Mouse (Mus musculus) right cerebral cortex, postnatal 10 days (tissue): Measurements from ENCODE around the gene Cntnap1.
A peak's percentile ranks its signal among the peaks of the same experiment; 100 is the strongest.

ENCODE experiments used
- DNase-seq, 2 experiments: peaks; one replicate each; pipeline ENCODE4 v3.0.0; 2021; ENCODE audit warnings: low spot score in 2 of 2

Gene Cntnap1

DNA sequence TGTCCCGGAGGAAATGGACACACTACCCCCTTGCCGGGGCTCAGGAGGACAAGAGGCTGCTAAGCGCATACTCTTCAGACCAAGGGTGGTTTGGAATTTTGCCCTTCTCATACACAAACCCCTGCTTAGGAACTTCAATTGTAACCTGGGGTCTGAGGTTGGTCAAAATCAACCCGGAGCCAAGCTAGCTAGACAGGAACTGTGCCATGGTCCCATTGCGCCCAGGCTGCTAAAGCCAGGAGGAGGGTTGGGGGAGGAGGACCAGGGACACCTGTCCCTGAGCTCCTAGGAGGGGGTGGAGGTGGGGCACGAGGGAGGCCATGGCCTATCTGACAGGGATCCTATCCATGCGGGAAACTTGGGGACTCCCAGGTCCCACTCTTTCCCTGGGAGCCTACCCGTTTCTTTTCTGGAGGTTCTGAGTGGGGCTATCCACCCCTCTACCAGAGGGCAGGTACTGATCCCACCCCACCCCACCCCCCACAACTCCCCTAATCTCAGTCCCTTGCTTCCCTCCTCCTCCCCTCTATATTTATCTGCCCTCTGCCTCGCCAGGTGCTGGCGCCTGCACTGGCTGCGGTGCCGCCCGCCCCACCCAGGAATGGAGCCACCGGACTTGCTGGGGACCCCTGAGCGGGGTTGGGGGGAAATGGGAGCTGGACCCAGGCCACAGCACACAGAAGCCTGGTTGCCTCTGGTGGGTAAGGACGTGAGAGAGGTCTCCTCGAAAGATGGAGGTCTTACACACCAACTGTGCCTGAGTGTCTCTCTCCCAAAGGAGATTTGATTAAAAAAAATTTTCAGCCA, 819 bp upstream of the Cntnap1 start:
- DNase-seq: no peak

DNA sequence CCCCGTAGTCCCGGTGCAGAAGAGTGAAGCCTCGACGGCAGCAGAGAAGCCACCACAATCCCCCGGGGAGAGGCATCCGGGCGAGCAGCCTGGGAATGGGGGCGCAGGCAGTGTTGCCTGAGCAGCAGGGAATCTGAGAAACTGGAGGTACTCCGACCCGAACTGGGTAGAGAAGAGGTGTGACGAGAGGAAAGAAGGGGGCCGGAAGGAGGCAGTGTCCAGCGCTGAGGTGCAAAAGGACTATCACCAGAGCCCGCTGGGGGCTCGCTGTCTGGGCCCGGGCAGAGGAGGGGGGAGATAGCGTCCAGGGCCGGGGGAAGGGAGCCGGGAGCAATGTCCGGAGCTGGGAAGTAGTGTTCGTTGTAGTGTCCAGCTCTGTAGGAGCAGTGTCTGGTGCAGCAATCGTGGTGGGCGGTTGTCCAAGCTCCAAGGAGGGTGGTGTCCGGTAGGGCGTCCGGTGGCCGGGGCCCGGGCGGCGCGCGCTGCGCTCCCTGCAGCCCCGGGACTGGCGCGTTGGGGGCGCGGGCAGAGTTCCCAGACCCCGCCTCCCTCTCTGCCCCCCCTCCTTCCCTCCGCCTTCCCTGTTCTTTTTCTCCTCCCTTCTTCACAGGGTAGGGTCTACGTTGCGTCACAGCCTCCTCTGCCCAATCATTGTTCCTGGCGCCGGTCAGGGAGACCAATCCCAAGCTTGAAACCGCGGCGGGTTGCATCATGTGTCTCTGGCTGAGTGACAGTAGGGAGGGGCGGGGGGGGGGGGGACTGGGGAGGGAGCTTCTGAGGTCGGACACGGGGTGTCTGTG, 688 bp downstream of the Cntnap1 start, which contains the start of gene Plekhh3:
Plekhh3 (minus strand) TSS at position 541 of the 800 bp plus-strand sequence.
- peak; percentile 98 to 99 for DNase-seq

- DNase-seq: peak; percentile 85 to 86
These were observed 1.6 kb downstream of the Cntnap1 start for GRCm38 (mm10) chr11:101171721-101172433.

- DNase-seq: no peak
These were observed 2.1 kb downstream of the Cntnap1 start for GRCm38 (mm10) chr11:101172434-101172815.

DNA sequence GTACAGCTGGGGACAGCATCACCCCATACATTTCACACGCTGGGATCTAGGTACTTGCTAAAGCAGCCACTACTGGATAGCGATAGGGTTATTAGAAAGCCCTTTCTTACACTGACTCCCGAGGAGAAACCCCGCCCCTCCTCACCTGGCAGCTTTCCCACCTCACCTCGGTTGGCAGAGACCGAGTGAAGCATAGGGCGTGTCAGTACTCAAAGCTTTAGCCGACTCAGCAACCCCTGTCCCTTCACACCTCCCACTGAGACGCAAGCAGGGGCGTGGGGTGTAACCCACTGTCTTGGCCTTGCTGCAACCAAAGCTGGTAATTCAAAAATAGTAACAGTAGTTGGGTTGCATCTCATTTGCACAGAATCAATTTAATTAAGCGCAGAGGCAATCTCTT, 2.8 kb downstream of the Cntnap1 start:
- no peak for DNase-seq

GRCm38 (mm10) chr11:101173631-101174388, 3.5 kb downstream of the Cntnap1 start:
- DNase-seq: peak; percentile 78 to 80

GRCm38 (mm10) chr11:101174389-101174745, 4.0 kb downstream of the Cntnap1 start:
- peak in 1 of 2 experiments; percentile 65 for DNase-seq

- no peak for DNase-seq
These were observed 4.7 kb downstream of the Cntnap1 start, which contains the start of gene Ccr10 for GRCm38 (mm10) chr11:101174851-101175628. TSS of gene Ccr10 (minus strand) at chr11:101175443.

GRCm38 (mm10) chr11:101175636-101176116, 5.4 kb downstream of the Cntnap1 start:
- DNase-seq: peak; percentile 72 to 79

GRCm38 (mm10) chr11:101176117-101176691, 5.9 kb downstream of the Cntnap1 start:
- DNase-seq: peak; percentile 60 to 69

DNA sequence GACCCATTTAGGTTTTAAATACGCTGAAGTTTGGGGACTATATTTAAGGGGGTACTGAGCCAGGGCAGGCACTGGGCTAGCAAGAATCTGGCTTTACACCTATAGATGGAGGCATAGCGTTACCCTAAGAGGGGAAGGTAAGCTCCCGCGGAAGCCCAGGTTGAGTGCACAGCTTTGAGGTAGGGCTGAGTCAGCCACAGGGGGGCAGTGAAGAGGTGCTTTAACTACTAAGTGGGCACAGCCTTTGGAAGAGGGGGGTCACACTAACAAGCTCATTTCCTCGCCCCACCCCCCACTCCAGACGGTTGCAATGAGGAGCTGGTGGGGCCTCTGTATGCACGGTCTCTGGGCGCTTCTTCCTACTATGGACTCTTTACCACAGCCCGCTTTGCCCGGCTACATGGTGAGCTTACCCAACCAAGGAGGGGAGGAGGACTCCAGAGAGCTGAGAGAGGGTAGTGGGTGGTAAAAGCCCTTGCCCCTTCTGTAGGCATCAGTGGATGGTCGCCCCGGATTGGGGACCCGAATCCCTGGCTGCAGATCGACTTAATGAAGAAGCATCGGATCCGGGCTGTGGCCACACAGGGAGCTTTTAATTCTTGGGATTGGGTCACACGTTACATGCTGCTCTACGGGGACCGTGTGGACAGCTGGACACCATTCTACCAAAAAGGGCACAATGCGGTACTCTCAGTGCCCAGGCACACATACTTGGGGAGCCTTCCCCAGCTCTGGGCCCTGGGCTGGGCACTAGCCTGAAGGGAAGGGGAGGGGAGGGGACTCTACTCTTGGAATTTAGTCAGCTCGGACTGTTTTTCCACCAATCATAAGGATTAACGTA, 6.8 kb downstream of the Cntnap1 start:
- peak; percentile 79 to 82 for DNase-seq

- no peak for DNase-seq
These were observed 8.0 kb downstream of the Cntnap1 start for GRCm38 (mm10) chr11:101178061-101179058.

- no peak for DNase-seq
These were observed 9.0 kb downstream of the Cntnap1 start for GRCm38 (mm10) chr11:101179306-101179705.

DNA sequence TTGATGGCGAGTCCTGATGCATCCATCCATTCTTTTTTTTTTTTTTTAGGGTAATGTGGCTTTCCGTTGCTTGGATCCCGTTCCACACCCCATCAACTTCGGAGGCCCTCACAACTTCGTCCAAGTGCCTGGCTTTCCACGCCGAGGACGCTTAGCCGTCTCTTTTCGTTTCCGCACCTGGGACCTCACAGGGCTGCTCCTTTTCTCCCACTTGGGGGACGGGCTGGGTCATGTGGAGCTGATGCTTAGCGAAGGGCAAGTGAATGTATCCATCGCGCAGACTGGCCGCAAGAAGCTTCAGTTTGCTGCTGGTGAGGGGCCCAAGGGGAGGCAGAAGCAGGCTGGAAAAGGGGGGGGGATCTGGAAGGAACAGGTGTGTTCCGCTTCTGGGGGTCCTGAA, 9.9 kb downstream of the Cntnap1 start:
- DNase-seq: no peak

GRCm38 (mm10) chr11:101180846-101181740, 10.8 kb downstream of the Cntnap1 start:
- peak in 1 of 2 experiments; percentile 76 for DNase-seq

DNA sequence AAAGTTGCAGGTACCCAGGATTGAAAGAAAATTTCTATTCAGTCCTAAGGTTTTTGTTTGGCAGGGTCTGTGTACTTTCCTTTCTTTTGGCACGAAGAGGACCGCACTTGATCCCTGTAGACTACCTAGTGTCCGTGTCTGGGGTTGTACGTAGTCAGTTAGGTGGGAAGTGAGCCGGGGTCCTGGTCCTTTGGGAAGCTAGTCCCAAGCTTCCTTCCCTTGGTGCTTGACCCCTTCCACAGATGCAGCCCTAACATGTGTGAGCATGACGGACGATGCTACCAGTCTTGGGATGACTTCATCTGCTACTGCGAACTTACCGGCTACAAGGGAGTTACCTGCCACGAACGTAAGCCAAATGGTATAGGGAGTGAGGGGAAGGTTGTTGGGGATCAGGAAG, 11.6 kb downstream of the Cntnap1 start:
- DNase-seq: no peak
